Mouse (Mus musculus) spleen, adult 12 weeks (tissue): ENCODE measurements around the gene Ctnnal1.

Source experiments
- DNase-seq: peaks from one replicate; pipeline ENCODE4 v3.0.0; 2022; ENCODE audit warnings: low spot score

Gene Ctnnal1

GRCm38 (mm10) chr4:56858733-56859132, 6.3 kb downstream of the Ctnnal1 start:
- no peak for DNase-seq

DNA sequence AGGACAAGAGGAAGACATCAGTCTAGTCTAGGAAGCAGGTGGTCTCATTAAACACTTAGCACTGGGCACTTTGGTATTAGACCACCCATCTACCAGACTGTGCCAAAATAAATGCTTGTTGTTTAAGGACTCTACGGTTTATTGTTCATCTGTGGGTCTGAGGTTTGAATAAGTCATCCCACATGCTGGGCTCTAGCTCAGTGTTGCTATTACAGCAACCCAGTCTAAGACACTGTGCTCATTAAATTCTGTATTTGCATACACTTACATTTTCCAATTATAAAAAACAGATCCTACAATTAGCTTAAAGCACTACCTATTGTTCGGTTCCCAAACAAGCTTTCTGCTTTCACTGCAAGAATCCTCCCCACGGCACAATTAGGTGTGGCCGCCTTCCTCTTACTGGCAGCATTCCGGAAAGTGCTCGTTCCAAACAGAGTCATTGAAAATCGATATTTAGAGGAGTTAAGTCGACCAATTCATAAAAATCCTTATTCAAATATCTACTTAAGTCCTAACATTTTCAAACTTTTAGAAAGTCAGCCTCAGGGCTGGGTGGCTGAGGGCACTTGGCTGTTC, 8.5 kb downstream of the Ctnnal1 start:
- DNase-seq = no peak

DNA sequence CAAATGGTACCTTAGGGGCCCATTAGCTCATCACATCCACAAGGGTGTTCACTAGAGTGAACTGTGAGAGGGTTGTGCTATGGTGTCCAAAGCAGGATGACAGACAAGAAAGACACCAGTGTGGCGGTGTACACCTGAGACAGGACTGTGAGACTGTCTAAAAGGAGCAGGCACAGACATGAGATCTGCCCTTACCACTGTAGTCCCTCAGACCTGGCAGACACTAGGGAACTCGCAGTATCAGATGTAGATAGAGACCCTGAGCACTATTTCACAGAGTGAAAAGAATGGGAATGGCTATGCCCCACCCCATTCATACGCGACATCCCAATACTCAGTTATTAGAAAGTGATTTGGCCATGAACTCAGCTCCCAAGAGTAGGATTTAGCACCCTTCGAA, 9.1 kb downstream of the Ctnnal1 start:
- DNase-seq = no peak

DNA sequence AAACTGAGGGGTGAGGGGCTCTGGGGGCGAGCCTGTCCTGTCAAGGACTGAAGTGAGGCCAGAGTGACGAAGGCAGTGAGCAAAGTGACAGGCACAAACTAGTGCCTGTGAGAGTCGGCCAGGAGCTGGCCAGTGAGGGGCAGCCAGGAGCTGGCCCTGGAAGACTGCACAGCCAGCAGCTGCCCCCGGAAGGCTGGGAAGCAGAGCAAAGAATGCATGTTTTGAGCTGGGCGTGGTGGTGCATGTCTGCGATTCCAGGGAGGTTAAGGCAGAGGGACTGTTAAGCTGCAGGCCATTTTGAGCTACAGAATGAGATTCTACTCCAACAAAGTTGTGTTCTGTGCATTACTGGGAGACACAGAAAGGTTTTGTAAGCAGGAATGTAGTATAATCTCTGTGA, 14.3 kb downstream of the Ctnnal1 start:
- no peak for DNase-seq

DNA sequence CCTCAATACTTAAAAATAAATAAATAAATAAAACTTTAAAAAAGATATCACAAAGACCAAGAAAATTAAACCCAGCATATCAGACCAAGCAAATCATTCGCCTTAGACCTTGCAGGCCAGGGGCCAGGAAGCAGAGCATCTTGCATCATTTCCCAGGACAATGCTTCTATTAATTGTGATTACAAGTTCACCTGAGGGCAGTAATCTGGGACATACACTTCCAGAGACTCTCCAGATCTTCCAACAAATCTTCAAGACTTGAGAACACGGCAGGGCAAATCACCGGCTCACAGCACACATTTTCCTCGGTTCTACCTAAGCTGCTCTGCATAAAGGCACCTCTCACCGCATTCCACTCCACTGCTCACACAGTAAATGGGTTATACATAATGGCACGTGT, 16.9 kb downstream of the Ctnnal1 start:
- no peak for DNase-seq

DNA sequence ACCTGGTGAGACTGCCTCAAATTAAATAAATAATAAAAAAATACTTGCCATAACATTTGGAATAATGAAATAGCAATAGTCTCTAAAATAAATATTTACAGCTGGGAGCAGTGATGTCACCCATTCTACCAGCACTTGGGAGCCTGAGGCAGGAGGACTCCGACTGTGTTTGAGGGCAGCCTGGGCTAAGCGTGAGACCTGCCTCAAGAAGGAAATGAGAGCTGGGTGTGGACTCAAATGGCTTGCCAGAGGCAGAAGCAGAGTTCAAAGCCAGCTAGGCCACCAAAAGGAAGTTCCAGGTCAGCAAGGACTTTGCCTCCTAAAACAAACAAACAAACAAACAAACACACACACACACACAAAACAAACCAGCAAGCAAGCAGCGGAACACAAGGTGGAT, 17.6 kb downstream of the Ctnnal1 start:
- DNase-seq = no peak

- DNase-seq = no peak
Measured at GRCm38 (mm10) chr4:56845896-56846533, 19.0 kb downstream of the Ctnnal1 start.

DNA sequence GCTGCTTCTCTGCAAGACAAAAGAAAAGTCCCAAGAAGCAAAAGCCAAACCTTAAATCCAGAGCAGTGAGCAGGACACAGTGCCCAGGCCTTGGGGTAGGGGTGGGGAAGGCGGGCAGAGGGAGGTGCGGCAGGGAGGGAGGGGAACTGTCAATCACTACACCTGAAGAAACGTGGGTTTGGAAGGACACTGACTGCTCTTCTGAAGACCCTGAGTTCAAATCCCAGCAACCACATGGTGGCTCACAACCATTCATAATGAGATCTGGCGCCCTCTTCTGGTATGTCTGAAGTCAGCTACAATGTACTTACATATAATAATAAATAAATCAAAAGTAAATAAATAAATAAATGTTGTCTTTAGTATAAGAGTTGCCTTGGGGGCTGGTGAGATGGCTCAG, 20.1 kb downstream of the Ctnnal1 start:
- DNase-seq = no peak

DNA sequence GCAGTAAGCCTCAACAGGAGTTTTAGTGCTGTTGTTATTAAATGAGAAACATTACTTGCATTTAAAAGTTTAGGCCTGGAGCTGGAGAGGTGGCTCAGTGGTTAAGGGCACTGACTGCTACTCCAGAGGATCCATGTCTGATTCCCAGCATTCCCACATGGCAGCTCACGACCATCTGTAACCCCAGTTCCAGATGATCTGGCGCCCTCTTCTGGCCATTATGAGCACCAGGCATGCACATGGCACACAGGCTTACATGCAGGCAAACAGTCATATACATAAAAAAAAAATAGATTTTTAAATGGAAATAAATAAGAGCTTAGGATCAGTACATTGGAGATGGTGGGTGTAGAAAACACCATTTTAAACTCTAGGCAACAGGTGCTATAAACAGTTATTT, 21.0 kb downstream of the Ctnnal1 start:
- no peak for DNase-seq

DNA sequence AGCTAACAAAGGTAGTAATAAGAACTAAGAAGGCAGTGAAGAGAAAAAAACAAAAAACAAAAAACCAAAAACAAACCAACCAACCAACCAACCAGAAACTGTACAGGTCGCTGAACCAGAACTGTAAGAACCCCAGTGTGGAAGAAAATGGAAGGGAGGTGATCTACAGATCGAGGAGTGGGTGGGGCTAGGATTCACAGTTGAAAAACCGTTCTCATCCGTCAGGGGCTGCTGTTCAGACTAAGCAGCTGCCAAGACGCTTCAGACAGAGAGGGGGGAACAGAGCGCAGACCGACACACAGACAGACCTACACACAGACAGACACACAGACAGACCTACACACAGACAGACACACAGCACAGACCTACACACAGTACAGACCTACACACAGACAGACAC, 22.5 kb downstream of the Ctnnal1 start:
- no peak for DNase-seq

DNA sequence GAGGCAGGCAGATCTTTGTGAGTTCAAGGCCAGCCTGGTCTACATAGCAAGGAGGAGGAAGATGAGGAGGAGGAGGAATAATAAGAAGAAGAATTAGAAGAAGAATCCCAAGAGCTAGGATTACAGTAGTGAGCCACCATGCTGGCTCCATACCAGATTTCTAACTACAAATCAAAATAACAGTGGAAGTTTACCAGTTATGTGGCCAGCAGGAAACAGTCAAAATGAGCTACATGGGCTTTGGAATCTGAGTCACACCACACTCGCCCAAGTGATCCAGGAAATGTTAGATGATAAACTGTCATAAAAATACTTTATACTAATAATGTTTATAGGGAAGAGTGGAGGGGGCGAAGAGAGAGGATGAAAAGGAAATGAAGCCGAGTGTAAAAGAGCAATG, 24.7 kb downstream of the Ctnnal1 start:
- no peak for DNase-seq

DNA sequence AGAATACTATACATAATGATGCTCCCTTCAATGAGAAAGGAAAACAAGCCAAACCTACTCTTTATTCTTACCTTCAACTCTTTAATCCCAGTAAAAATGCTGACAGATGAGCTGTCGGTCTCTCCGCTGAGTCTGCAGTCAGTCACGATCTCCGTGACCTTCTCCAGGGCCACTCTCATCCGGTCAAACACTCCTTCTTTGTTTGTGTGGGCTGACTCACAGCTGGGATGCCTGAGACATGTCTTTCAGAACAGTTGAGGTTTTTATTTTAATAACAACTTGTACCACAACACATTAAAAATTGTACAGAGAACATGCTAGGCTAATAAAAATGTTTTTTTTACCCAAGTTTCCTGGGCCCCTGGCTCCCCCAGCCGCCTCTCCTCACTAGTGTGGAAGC, 27.3 kb downstream of the Ctnnal1 start:
- no peak for DNase-seq

DNA sequence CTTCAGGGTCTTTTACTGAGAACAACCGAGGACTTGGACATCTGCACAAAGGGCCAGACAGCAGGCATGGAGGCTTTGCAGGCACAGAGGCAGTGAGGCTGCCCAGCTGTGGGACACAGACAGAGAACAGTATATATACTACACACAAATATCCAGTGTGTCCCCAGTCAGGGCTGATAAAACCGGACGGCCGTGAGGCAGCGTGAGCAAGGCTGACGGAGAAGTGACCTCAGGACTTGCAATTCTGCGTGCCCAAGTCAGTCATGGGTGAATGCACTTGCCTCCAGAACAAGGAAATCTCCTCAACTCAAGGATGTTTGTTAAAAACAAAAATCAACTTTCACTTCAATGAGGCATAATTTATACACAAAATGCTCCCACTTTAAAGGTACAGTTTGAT, 33.0 kb downstream of the Ctnnal1 start:
- no peak for DNase-seq

- no peak for DNase-seq
Measured at GRCm38 (mm10) chr4:56831013-56831609, 33.9 kb downstream of the Ctnnal1 start.

DNA sequence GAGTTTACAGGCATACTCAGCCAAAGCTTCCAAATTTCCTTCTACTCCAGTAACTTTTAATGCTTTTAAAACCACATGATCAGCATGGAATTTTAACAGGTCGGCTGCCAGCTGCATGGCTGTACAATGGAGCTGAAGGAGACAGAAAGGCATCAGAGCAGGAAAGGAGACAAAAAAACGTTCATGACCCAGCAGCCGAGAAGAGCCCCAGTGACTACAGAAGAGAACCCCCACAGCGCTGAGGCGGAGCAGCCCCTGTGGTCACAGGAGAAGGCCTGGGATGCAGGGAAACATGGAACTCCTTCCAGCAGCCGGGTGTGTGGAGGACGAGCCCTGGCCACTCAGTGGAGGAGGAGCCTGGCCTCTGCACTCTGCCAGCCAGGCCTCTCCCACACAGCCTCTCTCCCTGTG, 35.5 kb downstream of the Ctnnal1 start:
- DNase-seq = no peak

GRCm38 (mm10) chr4:56828932-56829331, 36.1 kb downstream of the Ctnnal1 start:
- DNase-seq = no peak

DNA sequence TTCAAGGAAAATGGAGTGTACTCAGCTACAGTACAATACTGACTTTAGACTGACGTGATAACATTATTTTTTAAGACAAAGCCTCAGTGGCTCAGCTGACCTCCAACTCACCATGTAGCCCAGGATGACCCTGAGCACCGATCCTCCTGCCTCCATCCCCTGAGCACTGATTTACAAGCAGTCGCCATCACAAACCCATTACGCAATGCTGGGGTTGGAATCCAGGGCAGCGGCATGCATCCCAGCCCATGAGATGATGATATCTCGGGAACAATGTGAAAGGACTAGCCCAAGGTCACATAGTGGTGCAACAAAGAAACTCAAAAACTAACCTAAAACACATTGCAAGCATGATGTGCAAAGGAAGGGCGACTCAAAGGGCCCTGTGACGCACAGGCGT, 40.8 kb downstream of the Ctnnal1 start:
- DNase-seq = no peak

DNA sequence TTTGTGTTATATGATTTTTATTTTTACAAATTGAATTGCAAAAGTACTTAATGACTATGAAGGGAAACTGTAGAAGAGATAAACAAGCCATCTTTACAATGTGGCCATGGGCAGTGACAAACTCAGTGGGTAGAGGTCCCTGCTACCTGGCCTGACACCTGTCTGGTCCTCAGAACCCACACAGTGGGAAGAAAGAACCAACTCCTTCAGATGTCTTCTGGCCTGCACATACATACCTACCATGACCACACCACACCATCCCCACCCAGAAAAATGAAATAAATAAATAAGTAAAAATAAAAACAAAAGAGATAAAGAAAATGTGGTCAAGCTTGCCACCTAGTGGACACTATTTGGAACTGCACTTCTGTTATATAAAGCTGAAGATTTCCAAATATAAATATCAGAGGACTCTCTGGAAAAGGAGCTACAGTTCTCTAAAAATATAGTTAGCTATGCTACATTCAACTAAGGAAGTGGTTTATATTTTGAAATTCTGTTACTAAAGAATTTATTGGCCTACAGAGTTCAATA, 44.9 kb downstream of the Ctnnal1 start:
- DNase-seq = no peak

GRCm38 (mm10) chr4:56815131-56815530, 49.9 kb downstream of the Ctnnal1 start:
- no peak for DNase-seq

- DNase-seq = no peak
Measured at GRCm38 (mm10) chr4:56812096-56812495, 52.9 kb downstream of the Ctnnal1 start.

DNA sequence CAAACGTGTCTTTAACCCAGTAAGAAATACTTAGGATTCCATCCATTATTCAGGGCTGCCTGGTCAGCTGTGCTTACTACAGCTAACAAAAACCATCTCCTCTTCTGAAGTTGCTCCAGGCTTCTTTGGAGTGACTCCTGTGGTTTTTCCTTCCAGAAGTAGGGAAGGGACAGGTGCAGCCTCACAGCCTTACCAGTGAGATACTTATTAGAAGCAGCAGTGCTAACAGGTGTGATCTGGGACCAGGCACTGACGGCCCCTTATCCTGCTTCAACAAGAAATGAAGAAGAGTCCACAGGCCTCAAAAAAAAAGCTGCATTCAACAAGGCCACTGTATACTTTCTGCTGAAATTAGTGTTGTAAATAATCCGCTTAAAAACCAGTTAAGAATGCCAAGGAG, 53.3 kb downstream of the Ctnnal1 start:
- no peak for DNase-seq

GRCm38 (mm10) chr4:56809050-56809449, 55.9 kb downstream of the Ctnnal1 start:
- no peak for DNase-seq

GRCm38 (mm10) chr4:56802669-56803150, 62.3 kb downstream of the Ctnnal1 start:
- no peak for DNase-seq
